Mouse (Mus musculus): ENCODE measurements around the gene Ppp1r12c. TPM values are rescaled to one million over a fixed set of nuclear protein-coding genes. Genes with fewer than 3 reads are reported as not detected.

Gene Ppp1r12c
- polyA plus RNA-seq, 1 experiment: 104 TPM

- TF ChIP-seq POLR2A (IDR thresholded peaks at IDR 0.05; ENCODE audit: borderline replicate concordance, extremely low read depth, insufficient read depth, insufficient read length, poor library complexity, severe bottlenecking) (no peak), CTCF (IDR thresholded peaks at IDR 0.05; ENCODE audit: borderline replicate concordance, extremely low read depth, insufficient read depth, insufficient read length) (no peak)
- no peak for DNase-seq (ENCODE audit: low read depth)
Observed at GRCm38 (mm10) chr7:4527302-4527689, 25.8 kb upstream of the Ppp1r12c start.

- peak; percentile 95 for DNase-seq (ENCODE audit: low read depth)
- TF ChIP-seq POLR2A (IDR thresholded peaks at IDR 0.05; ENCODE audit: borderline replicate concordance, extremely low read depth, insufficient read depth, insufficient read length, poor library complexity, severe bottlenecking) (no peak), CTCF (IDR thresholded peaks at IDR 0.05; ENCODE audit: borderline replicate concordance, extremely low read depth, insufficient read depth, insufficient read length) (peak; percentile 83)
Observed at GRCm38 (mm10) chr7:4526341-4527301, 25.1 kb upstream of the Ppp1r12c start.

GRCm38 (mm10) chr7:4524212-4524922, 22.9 kb upstream of the Ppp1r12c start, which contains the start of gene Tnni3:
Gene Tnni3 (minus strand): TSS chr7:4524229.
- peak; percentile 81 for DNase-seq (ENCODE audit: low read depth)
- peak; percentile 69 for TF ChIP-seq CTCF (IDR thresholded peaks at IDR 0.05; ENCODE audit: borderline replicate concordance, extremely low read depth, insufficient read depth, insufficient read length)

- no peak for DNase-seq (ENCODE audit: low read depth)
- TF ChIP-seq CTCF (IDR thresholded peaks at IDR 0.05; ENCODE audit: borderline replicate concordance, extremely low read depth, insufficient read depth, insufficient read length) (no peak), POLR2A (IDR thresholded peaks at IDR 0.05; ENCODE audit: borderline replicate concordance, extremely low read depth, insufficient read depth, insufficient read length, poor library complexity, severe bottlenecking) (no peak)
Observed at GRCm38 (mm10) chr7:4523205-4524130, 22.0 kb upstream of the Ppp1r12c start.

GRCm38 (mm10) chr7:4522292-4522691, 20.8 kb upstream of the Ppp1r12c start:
- no peak for DNase-seq (ENCODE audit: low read depth)
- TF ChIP-seq CTCF (IDR thresholded peaks at IDR 0.05; ENCODE audit: borderline replicate concordance, extremely low read depth, insufficient read depth, insufficient read length): no peak
- no peak for TF ChIP-seq POLR2A (IDR thresholded peaks at IDR 0.05; ENCODE audit: borderline replicate concordance, extremely low read depth, insufficient read depth, insufficient read length, poor library complexity, severe bottlenecking)

GRCm38 (mm10) chr7:4521231-4522003, 19.9 kb upstream of the Ppp1r12c start:
- no peak for TF ChIP-seq CTCF (IDR thresholded peaks at IDR 0.05; ENCODE audit: borderline replicate concordance, extremely low read depth, insufficient read depth, insufficient read length)
- TF ChIP-seq POLR2A (IDR thresholded peaks at IDR 0.05; ENCODE audit: borderline replicate concordance, extremely low read depth, insufficient read depth, insufficient read length, poor library complexity, severe bottlenecking): no peak
- DNase-seq (ENCODE audit: low read depth): peak; percentile 20

- DNase-seq (ENCODE audit: low read depth): no peak
- TF ChIP-seq CTCF (IDR thresholded peaks at IDR 0.05; ENCODE audit: borderline replicate concordance, extremely low read depth, insufficient read depth, insufficient read length) (no peak), POLR2A (IDR thresholded peaks at IDR 0.05; ENCODE audit: borderline replicate concordance, extremely low read depth, insufficient read depth, insufficient read length, poor library complexity, severe bottlenecking) (no peak)
Observed at GRCm38 (mm10) chr7:4518487-4518886, 17.0 kb upstream of the Ppp1r12c start.

- peak; percentile 32 for DNase-seq (ENCODE audit: low read depth)
- no peak for TF ChIP-seq POLR2A (IDR thresholded peaks at IDR 0.05; ENCODE audit: borderline replicate concordance, extremely low read depth, insufficient read depth, insufficient read length, poor library complexity, severe bottlenecking)
- no peak for TF ChIP-seq CTCF (IDR thresholded peaks at IDR 0.05; ENCODE audit: borderline replicate concordance, extremely low read depth, insufficient read depth, insufficient read length)
Observed at GRCm38 (mm10) chr7:4516332-4517050, 15.0 kb upstream of the Ppp1r12c start, which contains the start of gene Tnnt1. Gene Tnnt1 (minus strand): TSS chr7:4516382.

GRCm38 (mm10) chr7:4515853-4516252, 14.4 kb upstream of the Ppp1r12c start:
- TF ChIP-seq POLR2A (IDR thresholded peaks at IDR 0.05; ENCODE audit: borderline replicate concordance, extremely low read depth, insufficient read depth, insufficient read length, poor library complexity, severe bottlenecking) (no peak), CTCF (IDR thresholded peaks at IDR 0.05; ENCODE audit: borderline replicate concordance, extremely low read depth, insufficient read depth, insufficient read length) (no peak)
- no peak for DNase-seq (ENCODE audit: low read depth)

Measured in brain, embryonic 14.5 days (tissue).